Mouse (Mus musculus) embryonic facial prominence, embryonic 12.5 days (tissue): ENCODE measurements around the gene Nr5a2. TPM values are rescaled to one million over a fixed set of nuclear protein-coding genes. Genes with fewer than 3 reads are reported as not detected.

ENCODE experiments used
- ATAC-seq: fragments of 200-750 bp; cut with Nextera tagmentation; 2 replicates; pipeline ENCODE4 v1.8.0; 2017; ENCODE audit not compliant: insufficient number of reproducible peaks, insufficient read depth, low FRiP score, low TSS enrichment
- H3K27ac ChIP-seq: fragments of 300-500 bp; sonication (generic); 2 replicates; pipeline ENCODE4 v1.5.1; 2016; ENCODE audit warnings: mild to moderate bottlenecking
- H3K27me3 ChIP-seq: fragments of 300-500 bp; sonication (generic); 2 replicates; pipeline ENCODE4 v1.6.1; 2016; ENCODE audit warnings: mild to moderate bottlenecking, moderate library complexity
- H3K36me3 ChIP-seq: fragments of 300-500 bp; sonication (generic); 2 replicates; pipeline ENCODE4 v1.6.1; 2016; ENCODE audit warnings: mild to moderate bottlenecking
- H3K4me1 ChIP-seq: fragments of 300-500 bp; sonication (generic); 2 replicates; pipeline ENCODE4 v1.6.1; 2016
- H3K4me2 ChIP-seq: fragments of 300-500 bp; sonication (generic); replicated peaks from 2 replicates; pipeline ENCODE4 v1.6.1; 2016; ENCODE audit warnings: mild to moderate bottlenecking, moderate library complexity
- H3K4me3 ChIP-seq: fragments of 300-500 bp; sonication (generic); 2 replicates; pipeline ENCODE4 v1.5.1; 2016; ENCODE audit warnings: mild to moderate bottlenecking
- H3K9ac ChIP-seq: fragments of 300-500 bp; sonication (generic); 2 replicates; pipeline ENCODE4 v1.6.1; 2016; ENCODE audit warnings: mild to moderate bottlenecking, moderate library complexity
- H3K9me3 ChIP-seq: fragments of 300-500 bp; sonication (generic); 2 replicates; pipeline ENCODE4 v1.6.1; 2016; ENCODE audit warnings: mild to moderate bottlenecking, moderate library complexity
- WGBS: fragments of 180-500 bp; shearing (Covaris S2); methylation state at CpG from one replicate; pipeline ENCODE4 v1.1.7; 2016; 5-methylcytosine and 5-hydroxymethylcytosine counted together
- polyA plus RNA-seq: library from polyadenylated mRNA; unstranded; fragments of >200 nt; fragmentation: Nextera tagmentation; extraction: Ambion mirVana; gene quantifications from 2 replicates; pipeline ENCODE4 v1.2.1, GENCODE M21; 2016

Gene Nr5a2
- polyA plus RNA-seq, 1 experiment from 2014 or later, result 3.0 TPM

- Histone ChIP-seq H3K36me3 (no peaks in the 10 kb centered on the region), H3K9ac (peak overlapping the region; percentile 40), H3K4me1 (peaks cover 25% of the 10 kb centered on the region), H3K27me3 (peaks cover 62% of the 10 kb centered on the region), H3K27ac (no peak overlapping the region), H3K4me2 (peak overlapping the region; percentile 64), H3K4me3 (peak overlapping the region; percentile 37), H3K9me3 (no peaks in the 10 kb centered on the region)
- no peak for ATAC-seq
- WGBS, result 1% methylated on average over 20 of the region's 20 CpGs
Observed at GRCm38 (mm10) chr1:136947394-136948126, 12.7 kb downstream of the Nr5a2 start.

- Histone ChIP-seq H3K27me3 (peaks cover 58% of the 10 kb centered on the region), H3K4me2 (peak overlapping the region; percentile 27), H3K4me3 (peak overlapping the region; percentile 37), H3K9ac (peak overlapping the region; percentile 40), H3K4me1 (peaks cover 20% of the 10 kb centered on the region; the same call in 1 of the 2 replicates), H3K36me3 (no peaks in the 10 kb centered on the region), H3K27ac (no peak overlapping the region), H3K9me3 (no peaks in the 10 kb centered on the region)
- ATAC-seq, result no peak
- 1% methylated on average over 18 of the region's 18 CpGs for WGBS
Observed at GRCm38 (mm10) chr1:136946806-136947393, 13.3 kb downstream of the Nr5a2 start.

GRCm38 (mm10) chr1:136946404-136946803, 13.8 kb downstream of the Nr5a2 start:
- Histone ChIP-seq H3K9ac (no peak overlapping the region), H3K4me1 (peaks cover 20% of the 10 kb centered on the region; the same call in 1 of the 2 replicates), H3K4me3 (peak overlapping the region; percentile 37), H3K36me3 (no peaks in the 10 kb centered on the region), H3K27ac (no peak overlapping the region), H3K27me3 (peaks cover 53% of the 10 kb centered on the region), H3K9me3 (no peaks in the 10 kb centered on the region), H3K4me2 (peak overlapping the region; percentile 27; the same call in 1 of the 2 replicates)
- ATAC-seq, result no peak
- 2% methylated on average over 8 of the region's 8 CpGs for WGBS

- Histone ChIP-seq H3K27me3 (peaks cover 50% of the 10 kb centered on the region), H3K9me3 (no peaks in the 10 kb centered on the region), H3K36me3 (no peaks in the 10 kb centered on the region), H3K27ac (no peak overlapping the region), H3K4me3 (peak overlapping the region; percentile 37), H3K4me1 (peaks cover 20% of the 10 kb centered on the region; the same call in 1 of the 2 replicates), H3K9ac (no peak overlapping the region), H3K4me2 (peak overlapping the region; percentile 27)
- WGBS, result 2% methylated on average over 10 of the region's 10 CpGs
- no peak for ATAC-seq
Observed at GRCm38 (mm10) chr1:136945876-136946275, 14.4 kb downstream of the Nr5a2 start.

GRCm38 (mm10) chr1:136945426-136945825, 14.8 kb downstream of the Nr5a2 start:
- Histone ChIP-seq H3K27ac (no peak overlapping the region), H3K4me3 (0 out of 2 replicates have a peak overlapping the region, but pooled peaks have one; percentile 37), H3K4me2 (no peak overlapping the region), H3K4me1 (peaks cover 20% of the 10 kb centered on the region; the same call in 1 of the 2 replicates), H3K9ac (no peak overlapping the region), H3K9me3 (no peaks in the 10 kb centered on the region), H3K36me3 (no peaks in the 10 kb centered on the region), H3K27me3 (peaks cover 47% of the 10 kb centered on the region)
- ATAC-seq, result no peak
- 4% methylated on average over 7 of the region's 7 CpGs for WGBS

DNA sequence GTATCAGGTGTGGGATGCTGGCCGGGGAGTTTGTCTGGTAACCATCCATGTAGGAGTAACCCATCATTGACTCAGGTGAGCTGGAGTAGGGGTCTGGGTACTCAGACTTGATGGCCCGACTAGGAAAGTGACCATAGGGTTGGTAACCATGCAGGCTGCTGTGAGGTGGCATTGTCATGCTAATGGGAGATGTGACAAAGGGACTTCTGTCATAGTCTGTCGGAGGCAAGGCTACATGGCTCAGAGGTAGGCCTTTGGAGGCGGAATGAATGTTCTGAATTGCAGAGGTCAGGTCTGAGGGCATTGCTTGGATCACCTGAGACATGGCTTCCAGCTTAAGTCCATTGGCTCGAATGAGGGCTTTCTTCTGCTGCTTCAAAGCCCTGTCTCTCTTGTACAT, 19.6 kb downstream of the Nr5a2 start:
- H3K9me3 ChIP-seq, result no peaks in the 10 kb centered on the region
- H3K4me3 ChIP-seq, result no peak overlapping the region
- no peak overlapping the region for H3K9ac ChIP-seq
- H3K27me3 ChIP-seq, result peaks cover 24% of the 10 kb centered on the region
- H3K4me2 ChIP-seq, result no peak overlapping the region
- H3K36me3 ChIP-seq, result no peaks in the 10 kb centered on the region
- 70% methylated on average over 5 of the region's 5 CpGs for WGBS
- ATAC-seq, result no peak
- H3K4me1 ChIP-seq, result peaks cover under 1% of the 10 kb centered on the region; the same call in 1 of the 2 replicates
- no peak overlapping the region for H3K27ac ChIP-seq

DNA sequence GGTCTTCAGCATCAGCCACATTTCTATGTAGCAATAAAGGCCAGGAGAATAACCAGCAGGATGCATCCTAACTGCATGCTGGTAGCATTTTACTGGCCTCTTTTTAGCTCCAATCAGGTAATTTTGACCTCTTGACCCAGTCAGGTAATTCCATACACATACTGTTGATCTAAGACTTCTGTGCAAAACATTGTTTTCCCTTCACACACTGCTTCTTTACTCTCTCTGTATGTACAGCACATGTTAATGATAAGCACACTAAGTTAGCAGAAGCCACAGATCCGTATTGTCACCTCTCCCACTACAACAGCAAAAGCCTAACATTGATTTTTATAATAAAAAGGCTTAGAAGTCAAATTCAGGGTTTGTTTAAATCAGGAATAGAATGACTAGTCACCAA, 21.0 kb downstream of the Nr5a2 start:
- H3K4me1 ChIP-seq, result peaks cover 9% of the 10 kb centered on the region
- H3K4me2 ChIP-seq, result no peak overlapping the region
- no peaks in the 10 kb centered on the region for H3K9me3 ChIP-seq
- no peak overlapping the region for H3K4me3 ChIP-seq
- no peak for ATAC-seq
- no peaks in the 10 kb centered on the region for H3K36me3 ChIP-seq
- H3K9ac ChIP-seq, result no peak overlapping the region
- H3K27ac ChIP-seq, result no peak overlapping the region
- H3K27me3 ChIP-seq, result peaks cover 16% of the 10 kb centered on the region
- WGBS, result 55% methylated on average over 1 of the region's 1 CpGs

DNA sequence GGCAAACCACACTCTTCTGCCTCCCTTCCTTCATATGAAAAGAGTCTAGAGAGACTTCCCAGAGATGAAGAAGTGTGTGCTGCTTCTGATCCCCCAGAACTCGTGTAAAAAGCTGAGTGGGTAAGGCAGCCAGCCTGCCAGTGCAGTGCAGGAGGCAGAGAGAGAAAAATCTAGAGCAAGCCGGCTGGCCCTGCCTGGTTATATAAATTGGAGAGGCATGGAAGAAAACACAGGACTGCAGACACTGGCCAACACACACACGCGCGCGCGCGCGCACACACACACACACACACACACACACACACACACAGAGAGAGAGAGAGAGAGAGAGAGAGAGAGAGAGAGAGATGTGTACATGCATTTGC, 24.3 kb downstream of the Nr5a2 start:
- no peak overlapping the region for H3K4me3 ChIP-seq
- no peak for ATAC-seq
- H3K27ac ChIP-seq, result no peak overlapping the region
- WGBS, result 87% methylated on average over 9 of the region's 9 CpGs
- no peaks in the 10 kb centered on the region for H3K36me3 ChIP-seq
- no peak overlapping the region for H3K4me2 ChIP-seq
- H3K27me3 ChIP-seq, result peaks cover 2% of the 10 kb centered on the region; the same call in 1 of the 2 replicates
- H3K9ac ChIP-seq, result no peak overlapping the region
- peaks cover 10% of the 10 kb centered on the region for H3K4me1 ChIP-seq
- H3K9me3 ChIP-seq, result no peaks in the 10 kb centered on the region

- no peak for ATAC-seq
- peaks cover 10% of the 10 kb centered on the region for H3K4me1 ChIP-seq
- no peak overlapping the region for H3K4me2 ChIP-seq
- no peak overlapping the region for H3K4me3 ChIP-seq
- 66% methylated on average over 8 of the region's 8 CpGs for WGBS
- no peaks in the 10 kb centered on the region for H3K9me3 ChIP-seq
- no peak overlapping the region for H3K9ac ChIP-seq
- no peak overlapping the region for H3K27ac ChIP-seq
- no peaks in the 10 kb centered on the region for H3K36me3 ChIP-seq
- H3K27me3 ChIP-seq, result no peaks in the 10 kb centered on the region
Observed at GRCm38 (mm10) chr1:136935316-136935959, 24.8 kb downstream of the Nr5a2 start.

- H3K4me1 ChIP-seq, result peaks cover 10% of the 10 kb centered on the region
- no peaks in the 10 kb centered on the region for H3K9me3 ChIP-seq
- 89% methylated on average over 10 of the region's 10 CpGs for WGBS
- H3K27ac ChIP-seq, result no peak overlapping the region
- no peak overlapping the region for H3K9ac ChIP-seq
- H3K27me3 ChIP-seq, result no peaks in the 10 kb centered on the region
- H3K36me3 ChIP-seq, result no peaks in the 10 kb centered on the region
- H3K4me2 ChIP-seq, result no peak overlapping the region
- H3K4me3 ChIP-seq, result no peak overlapping the region
- no peak for ATAC-seq
Observed at GRCm38 (mm10) chr1:136934051-136934450, 26.2 kb downstream of the Nr5a2 start.

DNA sequence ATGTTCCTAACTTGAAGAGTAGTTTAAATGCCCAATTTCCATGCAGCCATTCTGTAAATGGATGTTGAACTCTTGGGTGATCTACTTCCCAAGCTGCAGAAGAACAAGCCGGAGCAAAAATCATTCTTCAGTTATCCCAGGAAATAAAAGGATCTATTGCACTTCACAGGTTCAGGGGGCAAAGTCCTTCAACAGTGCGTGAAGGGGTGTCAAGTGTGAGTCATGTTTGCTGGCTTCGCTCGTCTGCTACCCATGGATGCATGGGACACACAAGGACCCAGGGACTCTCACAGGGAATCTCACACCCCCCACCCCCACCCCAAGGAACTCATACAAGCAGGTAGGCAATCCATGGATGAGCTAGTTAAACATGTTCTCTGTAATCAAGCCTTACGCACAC, 29.2 kb downstream of the Nr5a2 start:
- H3K9ac ChIP-seq, result no peak overlapping the region
- 88% methylated on average over 5 of the region's 5 CpGs for WGBS
- H3K27me3 ChIP-seq, result no peaks in the 10 kb centered on the region
- peaks cover 10% of the 10 kb centered on the region for H3K4me1 ChIP-seq
- no peak overlapping the region for H3K4me3 ChIP-seq
- no peak for ATAC-seq
- no peaks in the 10 kb centered on the region for H3K36me3 ChIP-seq
- no peaks in the 10 kb centered on the region for H3K9me3 ChIP-seq
- no peak overlapping the region for H3K27ac ChIP-seq
- H3K4me2 ChIP-seq, result no peak overlapping the region

DNA sequence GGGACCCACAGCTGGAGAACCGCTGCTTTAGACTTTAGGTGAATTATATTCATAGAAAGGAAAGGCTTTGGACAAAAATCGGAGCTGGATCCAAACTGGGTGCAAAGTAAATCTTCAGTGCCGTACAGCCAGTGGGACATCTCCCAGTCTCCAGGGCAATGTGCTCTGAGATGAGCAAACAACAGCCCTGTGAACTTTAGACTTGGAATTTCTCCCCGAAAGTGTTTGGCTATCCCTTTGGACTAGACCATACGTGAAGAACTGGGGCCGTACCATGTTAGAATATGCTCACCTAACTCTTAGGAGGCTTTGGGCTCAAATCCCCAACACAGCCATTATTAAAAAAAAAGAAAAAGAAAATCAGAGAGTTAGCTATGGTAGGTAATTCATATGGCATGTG, 30.5 kb downstream of the Nr5a2 start:
- no peak overlapping the region for H3K9ac ChIP-seq
- no peaks in the 10 kb centered on the region for H3K9me3 ChIP-seq
- H3K36me3 ChIP-seq, result no peaks in the 10 kb centered on the region
- H3K4me3 ChIP-seq, result no peak overlapping the region
- 91% methylated on average over 6 of the region's 6 CpGs for WGBS
- H3K4me1 ChIP-seq, result peaks cover 6% of the 10 kb centered on the region; the same call in 1 of the 2 replicates
- no peak overlapping the region for H3K27ac ChIP-seq
- H3K4me2 ChIP-seq, result no peak overlapping the region
- no peak for ATAC-seq
- no peaks in the 10 kb centered on the region for H3K27me3 ChIP-seq
